Mouse (Mus musculus) testis, adult 2 months (tissue): ENCODE measurements around the gene Tjp1.

ENCODE experiments used
- CTCF ChIP-seq: fragments of 200-500 bp; IDR thresholded peaks from 2 replicates; pipeline ENCODE4 v1.5.1; 2012; ENCODE audit warnings: low read depth, mild to moderate bottlenecking, inconsistent platforms, low read length, moderate library complexity; ENCODE audit not compliant: control insufficient read depth, insufficient read depth, insufficient replicate concordance
- POLR2A ChIP-seq: fragments of 200-500 bp; IDR thresholded peaks from 2 replicates; pipeline ENCODE4 v1.6.1; 2012; ENCODE audit warnings: low read depth, mild to moderate bottlenecking, inconsistent platforms, low read length, moderate library complexity; ENCODE audit not compliant: control insufficient read depth

- no peak for TF ChIP-seq CTCF
- no peak for TF ChIP-seq POLR2A
Measured at GRCm38 (mm10) chr7:65439518-65439917, 88.1 kb downstream of the Tjp1 start.
